Mouse (Mus musculus): ENCODE results near the gene Mapkapk2. TPM values are rescaled to one million over a fixed set of nuclear protein-coding genes. Genes with fewer than 3 reads are reported as not detected.

The Mapkapk2 gene
- polyA plus RNA-seq, 1 experiment from 2014 or later: 44.4 TPM

GRCm38 (mm10) chr1:131134942-131135522 lies 37.4 kb upstream of the Mapkapk2 start:
- Histone ChIP-seq H3K4me3 (replicated peaks) (no peak overlapping the region), H3K9ac (no peak overlapping the region), H3K9me3 (replicated peaks) (no peaks in the 10 kb centered on the region), H3K27ac (replicated peaks) (no peak overlapping the region), H3K4me2 (replicated peaks) (no peak overlapping the region), H3K4me1 (0 out of 2 replicates have a peak, but pooled peaks cover 6% of the 10 kb centered on the region), H3K36me3 (0 out of 2 replicates have a peak, but pooled peaks cover under 1% of the 10 kb centered on the region), H3K27me3 (no peaks in the 10 kb centered on the region)
- ATAC-seq (ENCODE audit: insufficient number of reproducible peaks, low FRiP score, low TSS enrichment, low read depth): no peak
- WGBS: 65% methylated on average over 8 of the region's 8 CpGs

- H3K4me1 ChIP-seq: 0 out of 2 replicates have a peak, but pooled peaks cover 6% of the 10 kb centered on the region
- no peaks in the 10 kb centered on the region for H3K9me3 ChIP-seq (replicated peaks)
- H3K27me3 ChIP-seq: no peaks in the 10 kb centered on the region
- no peak overlapping the region for H3K4me3 ChIP-seq (replicated peaks)
- H3K4me2 ChIP-seq (replicated peaks): no peak overlapping the region
- peaks cover 8% of the 10 kb centered on the region for H3K36me3 ChIP-seq
- H3K9ac ChIP-seq: no peak overlapping the region
- ATAC-seq (ENCODE audit: insufficient number of reproducible peaks, low FRiP score, low TSS enrichment, low read depth): no peak
- 62% methylated on average over 6 of the region's 6 CpGs for WGBS
- no peak overlapping the region for H3K27ac ChIP-seq (replicated peaks)
Observed at GRCm38 (mm10) chr1:131134231-131134630, 36.6 kb upstream of the Mapkapk2 start.

GRCm38 (mm10) chr1:131125987-131126744 lies 28.5 kb upstream of the Mapkapk2 start:
- Histone ChIP-seq H3K9me3 (replicated peaks) (no peaks in the 10 kb centered on the region), H3K4me3 (replicated peaks) (no peak overlapping the region), H3K4me1 (no peaks in the 10 kb centered on the region), H3K27ac (replicated peaks) (no peak overlapping the region), H3K36me3 (peaks cover 16% of the 10 kb centered on the region), H3K27me3 (no peaks in the 10 kb centered on the region), H3K9ac (no peak overlapping the region), H3K4me2 (replicated peaks) (no peak overlapping the region)
- no peak for ATAC-seq (ENCODE audit: insufficient number of reproducible peaks, low FRiP score, low TSS enrichment, low read depth)
- 74% methylated on average over 11 of the region's 11 CpGs for WGBS

GRCm38 (mm10) chr1:131123522-131124265 lies 26.1 kb upstream of the Mapkapk2 start:
- ATAC-seq (ENCODE audit: insufficient number of reproducible peaks, low FRiP score, low TSS enrichment, low read depth): no peak
- no peaks in the 10 kb centered on the region for H3K4me1 ChIP-seq
- H3K36me3 ChIP-seq: 0 out of 2 replicates have a peak, but pooled peaks cover 2% of the 10 kb centered on the region
- H3K9me3 ChIP-seq (replicated peaks): no peaks in the 10 kb centered on the region
- no peak overlapping the region for H3K4me3 ChIP-seq (replicated peaks)
- H3K9ac ChIP-seq: no peak overlapping the region
- H3K27me3 ChIP-seq: no peaks in the 10 kb centered on the region
- 57% methylated on average over 10 of the region's 10 CpGs for WGBS
- H3K27ac ChIP-seq (replicated peaks): no peak overlapping the region
- no peak overlapping the region for H3K4me2 ChIP-seq (replicated peaks)

- Histone ChIP-seq H3K27me3 (no peaks in the 10 kb centered on the region), H3K9me3 (replicated peaks) (no peaks in the 10 kb centered on the region), H3K4me2 (replicated peaks) (no peak overlapping the region), H3K4me3 (replicated peaks) (no peak overlapping the region), H3K27ac (replicated peaks) (no peak overlapping the region), H3K36me3 (no peaks in the 10 kb centered on the region), H3K9ac (no peak overlapping the region), H3K4me1 (0 out of 2 replicates have a peak, but pooled peaks cover 1% of the 10 kb centered on the region)
- WGBS: 38% methylated on average over 3 of the region's 3 CpGs
- ATAC-seq (ENCODE audit: insufficient number of reproducible peaks, low FRiP score, low TSS enrichment, low read depth): no peak
Observed at GRCm38 (mm10) chr1:131121987-131122386, 24.4 kb upstream of the Mapkapk2 start.

GRCm38 (mm10) chr1:131119026-131119425 lies 21.4 kb upstream of the Mapkapk2 start:
- Histone ChIP-seq H3K27me3 (no peaks in the 10 kb centered on the region), H3K9ac (no peak overlapping the region), H3K36me3 (no peaks in the 10 kb centered on the region), H3K27ac (replicated peaks) (no peak overlapping the region), H3K4me2 (replicated peaks) (no peak overlapping the region), H3K4me1 (peaks cover 9% of the 10 kb centered on the region), H3K4me3 (replicated peaks) (no peak overlapping the region), H3K9me3 (replicated peaks) (no peaks in the 10 kb centered on the region)
- no peak for ATAC-seq (ENCODE audit: insufficient number of reproducible peaks, low FRiP score, low TSS enrichment, low read depth)
- 72% methylated on average over 2 of the region's 2 CpGs for WGBS

GRCm38 (mm10) chr1:131118530-131118929 lies 20.9 kb upstream of the Mapkapk2 start:
- ATAC-seq (ENCODE audit: insufficient number of reproducible peaks, low FRiP score, low TSS enrichment, low read depth): no peak

GRCm38 (mm10) chr1:131116430-131117011 lies 18.9 kb upstream of the Mapkapk2 start:
- no peak for ATAC-seq (ENCODE audit: insufficient number of reproducible peaks, low FRiP score, low TSS enrichment, low read depth)
- 35% methylated on average over 13 of the region's 13 CpGs for WGBS

More at GRCm38 (mm10) chr1:131118530-131118929, 20.9 kb upstream of the Mapkapk2 start:
- no peak overlapping the region for H3K4me3 ChIP-seq (replicated peaks)
- H3K9me3 ChIP-seq (replicated peaks): no peaks in the 10 kb centered on the region
- WGBS: 40% methylated on average over 10 of the region's 10 CpGs
- no peaks in the 10 kb centered on the region for H3K36me3 ChIP-seq
- H3K9ac ChIP-seq: no peak overlapping the region
- no peaks in the 10 kb centered on the region for H3K27me3 ChIP-seq
- peaks cover 9% of the 10 kb centered on the region for H3K4me1 ChIP-seq
- H3K4me2 ChIP-seq (replicated peaks): no peak overlapping the region
- no peak overlapping the region for H3K27ac ChIP-seq (replicated peaks)

GRCm38 (mm10) chr1:131115932-131116331 lies 18.3 kb upstream of the Mapkapk2 start:
- no peaks in the 10 kb centered on the region for H3K36me3 ChIP-seq
- H3K4me2 ChIP-seq (replicated peaks): no peak overlapping the region
- no peak; the same call in 1 of the 2 replicates for ATAC-seq (ENCODE audit: insufficient number of reproducible peaks, low FRiP score, low TSS enrichment, low read depth)
- WGBS: 11% methylated on average over 6 of the region's 6 CpGs
- no peak overlapping the region for H3K27ac ChIP-seq (replicated peaks)
- no peaks in the 10 kb centered on the region for H3K9me3 ChIP-seq (replicated peaks)
- H3K9ac ChIP-seq: no peak overlapping the region
- no peak overlapping the region for H3K4me3 ChIP-seq (replicated peaks)
- H3K27me3 ChIP-seq: no peaks in the 10 kb centered on the region
- H3K4me1 ChIP-seq: peaks cover 22% of the 10 kb centered on the region

More at GRCm38 (mm10) chr1:131116430-131117011, 18.9 kb upstream of the Mapkapk2 start:
- H3K27me3 ChIP-seq: no peaks in the 10 kb centered on the region
- H3K36me3 ChIP-seq: no peaks in the 10 kb centered on the region
- H3K9me3 ChIP-seq (replicated peaks): no peaks in the 10 kb centered on the region
- no peak overlapping the region for H3K4me3 ChIP-seq (replicated peaks)
- H3K4me1 ChIP-seq: peaks cover 16% of the 10 kb centered on the region
- no peak overlapping the region for H3K4me2 ChIP-seq (replicated peaks)
- H3K9ac ChIP-seq: no peak overlapping the region
- no peak overlapping the region for H3K27ac ChIP-seq (replicated peaks)

- no peaks in the 10 kb centered on the region for H3K27me3 ChIP-seq
- ATAC-seq (ENCODE audit: insufficient number of reproducible peaks, low FRiP score, low TSS enrichment, low read depth): no peak
Observed at GRCm38 (mm10) chr1:131112576-131112975, 14.9 kb upstream of the Mapkapk2 start.

More at GRCm38 (mm10) chr1:131112576-131112975, 14.9 kb upstream of the Mapkapk2 start:
- no peak overlapping the region for H3K4me3 ChIP-seq (replicated peaks)
- no peak overlapping the region for H3K27ac ChIP-seq (replicated peaks)
- no peaks in the 10 kb centered on the region for H3K9me3 ChIP-seq (replicated peaks)
- H3K9ac ChIP-seq: no peak overlapping the region
- H3K4me1 ChIP-seq: peaks cover 37% of the 10 kb centered on the region
- 27% methylated on average over 6 of the region's 6 CpGs for WGBS
- H3K4me2 ChIP-seq (replicated peaks): no peak overlapping the region
- no peaks in the 10 kb centered on the region for H3K36me3 ChIP-seq
